Mouse (Mus musculus) urinary bladder, postnatal 14 days (tissue): ENCODE data around the gene Bmpr1a.

Experiments
- DNase-seq: peaks from one replicate; pipeline ENCODE4 v3.0.0; 2021; ENCODE audit warnings: low spot score

Gene Bmpr1a

DNA sequence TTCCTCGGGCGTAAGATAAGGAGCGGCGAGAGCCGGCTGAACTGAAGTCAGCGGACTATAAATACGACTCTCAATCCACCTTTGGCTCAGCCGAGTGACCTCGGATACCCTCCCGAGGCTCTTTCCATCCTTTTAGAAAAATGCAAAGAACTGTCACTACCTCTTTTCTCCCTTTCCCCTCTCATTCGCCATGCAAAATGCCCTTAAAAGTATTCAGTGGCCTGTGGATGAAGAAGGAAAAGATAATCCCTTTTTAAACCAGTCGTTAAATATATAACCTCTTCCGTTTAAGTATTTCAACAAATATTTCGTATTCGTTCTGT is at the start of gene Bmpr1a:
Gene Bmpr1a (minus strand): TSS at position 17 of the 323 bp plus-strand sequence.
- no peak for DNase-seq

DNA sequence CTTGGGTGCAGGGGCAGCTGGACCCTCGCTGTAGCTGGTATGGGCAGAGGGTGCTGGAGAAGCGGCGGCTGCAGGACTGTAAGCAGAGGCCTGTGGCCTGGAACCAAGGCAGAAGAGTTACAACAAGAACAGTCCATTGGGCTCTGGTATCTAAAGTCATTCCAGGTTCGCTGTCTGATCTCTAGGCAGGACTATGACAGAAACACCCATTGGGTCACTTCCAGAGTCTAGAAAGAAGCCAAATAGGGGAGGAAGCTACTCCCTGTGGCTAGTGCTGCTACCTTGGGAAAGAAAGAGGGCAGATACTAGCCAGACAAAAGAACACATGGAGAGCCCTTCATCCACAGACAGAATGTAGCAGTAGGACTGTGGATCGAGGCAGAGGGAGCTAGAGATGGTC is 49.1 kb upstream of the Bmpr1a start:
- DNase-seq, result no peak

GRCm38 (mm10) chr14:34549004-34549671 is 46.0 kb upstream of the Bmpr1a start:
- peak; percentile 89 for DNase-seq

DNA sequence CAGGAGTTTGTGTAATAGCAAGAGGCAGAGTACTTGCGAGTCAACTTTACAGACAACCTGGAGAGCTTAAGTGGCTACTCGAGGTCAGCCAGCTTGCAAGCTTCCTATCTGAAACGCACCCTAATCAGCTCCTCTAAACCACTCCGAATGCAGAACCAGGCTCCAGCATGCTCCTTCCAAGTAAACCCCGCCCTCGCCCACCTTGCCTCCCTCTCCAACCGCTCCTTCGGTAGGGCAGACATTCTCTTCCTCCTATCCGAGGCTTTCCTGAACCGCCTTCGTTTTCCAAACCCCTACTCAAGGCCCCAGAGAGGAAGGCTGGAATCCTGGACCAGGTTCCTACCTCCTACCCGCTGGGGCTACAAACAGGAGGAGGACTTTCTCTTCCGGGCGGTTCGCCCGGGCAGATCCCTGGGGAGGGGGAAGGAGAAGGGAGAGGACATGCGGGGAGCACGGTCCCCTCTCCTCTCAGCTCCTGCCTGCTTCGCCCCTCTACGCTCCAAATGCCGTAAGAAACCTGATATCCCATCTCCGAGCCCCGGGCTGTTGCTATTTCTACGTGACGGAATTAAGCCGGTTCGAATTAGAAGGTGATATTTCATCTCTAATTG is 45.4 kb upstream of the Bmpr1a start:
- DNase-seq, result peak; percentile 65

DNA sequence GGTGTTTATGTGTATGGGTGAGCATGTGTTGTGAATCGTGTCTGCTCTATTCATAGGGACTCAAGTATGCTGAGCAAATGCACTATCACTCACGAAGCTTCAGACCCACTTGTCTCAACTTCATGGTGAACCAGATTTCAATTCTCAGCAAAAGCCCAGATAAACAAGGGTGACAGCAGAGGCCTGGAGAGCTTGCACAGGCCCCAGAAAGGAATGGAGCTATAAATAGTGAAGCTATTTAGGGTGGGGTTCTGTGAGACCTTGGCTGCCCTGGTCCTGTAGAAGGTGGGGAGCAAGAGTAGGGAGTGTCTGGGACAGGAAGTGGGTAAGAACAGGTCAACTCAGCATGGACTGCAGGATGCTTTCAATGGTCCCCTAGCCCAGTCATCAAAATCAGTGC is 41.4 kb upstream of the Bmpr1a start:
- no peak for DNase-seq

DNA sequence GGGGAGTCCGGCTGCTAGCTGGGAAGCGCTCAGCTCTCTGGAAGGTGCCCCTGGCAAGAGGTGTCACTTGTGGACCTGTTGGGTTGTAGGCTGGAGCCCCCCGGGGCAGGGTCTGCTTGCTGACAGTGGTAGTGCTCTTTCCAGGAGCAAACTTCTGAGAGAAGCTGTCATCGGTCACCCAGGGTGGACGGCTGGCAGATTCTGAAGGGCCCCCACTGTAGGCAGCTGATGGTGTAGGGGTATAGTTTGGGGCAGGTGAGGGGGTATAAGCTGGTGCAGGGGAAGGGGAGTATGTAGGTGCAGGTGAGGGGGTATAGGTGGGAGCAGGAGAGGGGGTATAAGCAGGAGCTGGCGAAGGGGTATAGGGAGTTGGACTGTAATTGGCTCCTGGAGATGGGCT is 40.9 kb upstream of the Bmpr1a start:
- DNase-seq, result no peak

GRCm38 (mm10) chr14:34543596-34543995 is 40.5 kb upstream of the Bmpr1a start:
- DNase-seq, result no peak

- DNase-seq, result no peak
Measured at GRCm38 (mm10) chr14:34541896-34542295, 38.8 kb upstream of the Bmpr1a start.

- DNase-seq, result peak; percentile 70
Measured at GRCm38 (mm10) chr14:34540685-34541162, 37.6 kb upstream of the Bmpr1a start.

DNA sequence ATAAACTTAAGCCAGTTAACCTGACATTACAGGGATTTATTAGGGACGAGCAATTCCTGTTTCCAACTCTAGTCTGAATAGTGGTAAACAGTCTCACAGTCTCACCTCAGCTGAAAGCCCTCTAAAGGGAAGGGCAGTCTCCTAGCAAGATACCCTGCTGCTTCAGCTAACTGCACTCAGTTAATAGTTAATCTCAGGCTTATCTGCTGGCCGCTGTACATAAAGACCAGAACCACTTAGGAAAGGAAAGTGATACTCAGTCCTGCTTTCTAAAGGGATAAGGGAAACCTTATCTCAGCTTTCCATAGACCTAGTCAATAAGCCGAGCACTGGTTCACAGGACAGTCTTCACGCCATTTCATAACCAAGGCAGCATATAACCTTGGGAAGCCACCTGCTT is 32.7 kb upstream of the Bmpr1a start:
- DNase-seq, result no peak

GRCm38 (mm10) chr14:34533537-34533936 is 30.4 kb upstream of the Bmpr1a start:
- peak; percentile 38 for DNase-seq

DNA sequence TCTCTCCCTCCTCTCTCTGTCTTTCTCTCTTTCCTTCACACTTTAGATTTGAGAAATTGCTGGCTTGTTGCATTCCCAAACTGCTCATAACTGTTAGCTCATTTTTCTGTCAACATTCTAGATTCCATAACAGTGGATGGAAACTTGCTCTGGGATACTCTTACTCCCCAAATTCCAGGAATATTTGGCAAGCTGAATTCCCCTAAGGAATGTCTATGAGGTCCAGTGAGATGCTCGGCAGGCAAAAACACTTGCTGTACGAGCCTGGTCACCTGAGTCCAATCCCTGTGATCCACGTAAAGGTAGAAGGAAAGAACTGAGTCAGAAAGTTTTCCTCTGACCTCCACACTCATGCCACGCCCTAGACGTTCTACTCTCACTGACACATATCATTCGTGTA is 29.4 kb upstream of the Bmpr1a start:
- no peak for DNase-seq

DNA sequence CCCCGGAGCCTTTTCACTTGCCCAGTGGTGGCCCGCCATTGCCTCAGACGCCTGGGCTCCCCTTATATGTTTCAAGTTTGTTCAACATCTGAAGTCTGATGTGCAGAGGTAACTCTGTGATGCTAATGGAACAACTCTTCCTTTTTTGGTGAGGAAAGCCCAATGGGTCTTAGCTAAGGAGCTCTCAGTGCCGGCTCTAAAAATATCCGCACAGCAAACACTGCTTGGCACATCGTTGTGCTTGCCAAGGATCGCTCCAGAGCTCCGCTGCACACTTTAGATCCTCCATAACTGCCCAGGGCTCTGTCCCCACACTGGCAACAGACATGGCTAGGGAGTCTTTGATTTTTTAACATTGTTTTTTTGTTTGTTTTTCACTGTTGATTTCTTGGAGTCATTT is 25.7 kb upstream of the Bmpr1a start:
- DNase-seq, result no peak

DNA sequence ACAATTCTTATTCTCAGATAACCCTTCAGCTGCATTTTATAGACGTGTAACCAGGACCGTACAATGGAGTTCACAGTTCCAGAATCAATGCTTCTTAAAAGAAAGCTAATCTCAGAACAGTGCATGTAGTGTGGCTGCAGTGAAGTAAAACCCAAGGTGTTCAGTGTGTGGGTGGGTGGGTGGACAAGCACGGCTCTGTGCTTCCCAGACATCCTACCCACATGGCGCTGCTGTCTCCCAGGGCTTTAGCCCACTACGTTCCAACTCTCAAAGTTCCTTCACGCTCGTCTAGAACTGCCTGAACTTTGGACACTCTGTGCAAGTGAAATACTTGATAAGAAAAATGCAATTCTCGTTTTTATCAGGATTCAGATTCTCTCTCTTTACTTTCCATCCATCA is 19.6 kb upstream of the Bmpr1a start, which contains the start of gene 9230112D13Rik:
Gene 9230112D13Rik (minus strand): TSS at position 101 of the 400 bp plus-strand sequence.
- no peak for DNase-seq

DNA sequence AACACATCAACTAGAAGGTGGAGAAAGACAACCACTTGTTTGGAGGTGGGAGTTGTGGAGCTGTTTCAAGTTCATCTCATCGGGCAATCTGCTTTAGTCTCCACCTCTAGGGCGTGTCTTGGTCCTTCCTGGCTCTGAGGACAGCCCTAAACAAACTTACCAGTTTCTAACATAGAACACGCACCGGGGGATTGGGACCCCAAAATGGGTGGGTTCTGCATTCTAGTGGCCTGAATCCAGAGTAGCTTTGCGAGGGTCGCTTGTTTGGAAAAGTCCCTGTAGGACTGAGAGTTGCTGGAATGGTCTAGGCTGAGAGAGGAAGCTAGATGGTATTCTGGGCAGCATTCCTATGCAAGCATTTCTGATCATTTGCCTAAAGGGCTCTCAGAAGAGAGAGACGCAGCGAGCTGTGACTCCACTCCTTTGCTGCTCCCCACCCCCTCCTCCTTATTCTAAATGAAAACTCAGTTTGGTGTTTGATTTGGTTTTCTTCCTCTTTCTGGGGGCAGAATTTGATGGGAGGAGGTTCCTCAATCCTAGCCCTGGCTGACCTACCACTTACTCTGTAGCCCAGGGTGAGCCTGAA is 14.9 kb upstream of the Bmpr1a start:
- DNase-seq, result no peak

DNA sequence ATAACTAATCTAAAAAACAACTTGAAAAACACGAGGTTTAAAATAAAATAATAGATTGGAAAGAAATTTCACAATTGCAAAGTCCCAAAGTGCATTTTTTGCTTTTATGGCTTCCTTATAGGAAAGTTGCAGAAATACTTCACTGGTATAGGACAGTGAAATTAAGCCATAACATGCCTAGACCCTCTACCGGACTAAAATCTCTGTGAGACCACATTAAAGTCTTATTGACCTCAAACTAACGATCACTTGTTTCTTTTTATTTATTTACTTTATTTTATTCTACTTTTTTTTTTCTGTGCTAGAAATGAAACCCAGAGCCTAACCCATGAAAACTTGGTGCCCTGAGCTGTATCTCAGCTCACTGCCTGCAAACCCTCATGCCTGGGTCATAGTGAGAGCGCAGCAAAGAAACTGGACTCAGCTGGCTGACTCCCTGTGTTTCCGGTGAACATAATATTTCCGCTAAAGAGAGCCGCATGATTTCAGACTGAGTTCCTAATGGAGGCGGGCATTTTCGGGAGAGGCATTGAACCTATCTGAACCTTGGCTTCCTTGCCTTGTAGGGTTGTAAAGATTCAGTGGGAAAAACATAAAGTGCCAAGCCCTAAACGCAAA is 13.9 kb upstream of the Bmpr1a start:
- DNase-seq, result no peak

GRCm38 (mm10) chr14:34515860-34516259 is 12.7 kb upstream of the Bmpr1a start:
- no peak for DNase-seq

- no peak for DNase-seq
Measured at GRCm38 (mm10) chr14:34514120-34514519, 11.0 kb upstream of the Bmpr1a start.

- no peak for DNase-seq
Measured at GRCm38 (mm10) chr14:34512602-34513001, 9.5 kb upstream of the Bmpr1a start.

DNA sequence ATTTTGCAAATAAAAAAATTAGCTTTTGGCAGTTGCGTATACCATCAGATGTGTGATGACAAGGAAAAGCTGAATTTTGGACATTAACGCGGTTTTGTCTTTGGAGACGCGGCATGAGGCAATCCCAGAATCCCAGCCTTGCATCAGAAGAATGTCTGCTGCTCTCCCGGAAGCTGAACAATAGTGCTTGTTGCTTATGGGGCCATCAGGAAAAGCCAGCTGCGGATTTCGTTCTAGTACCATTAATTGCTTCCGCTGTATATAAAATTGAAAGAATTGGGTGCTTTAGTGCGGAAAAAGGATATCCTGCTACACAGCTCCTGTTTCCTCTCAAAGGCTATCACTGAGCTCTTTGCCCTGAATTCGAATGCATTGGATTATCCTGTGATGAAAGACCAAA is 8.8 kb upstream of the Bmpr1a start:
- no peak for DNase-seq

- no peak for DNase-seq
Measured at GRCm38 (mm10) chr14:34508842-34509439, 5.8 kb upstream of the Bmpr1a start.

DNA sequence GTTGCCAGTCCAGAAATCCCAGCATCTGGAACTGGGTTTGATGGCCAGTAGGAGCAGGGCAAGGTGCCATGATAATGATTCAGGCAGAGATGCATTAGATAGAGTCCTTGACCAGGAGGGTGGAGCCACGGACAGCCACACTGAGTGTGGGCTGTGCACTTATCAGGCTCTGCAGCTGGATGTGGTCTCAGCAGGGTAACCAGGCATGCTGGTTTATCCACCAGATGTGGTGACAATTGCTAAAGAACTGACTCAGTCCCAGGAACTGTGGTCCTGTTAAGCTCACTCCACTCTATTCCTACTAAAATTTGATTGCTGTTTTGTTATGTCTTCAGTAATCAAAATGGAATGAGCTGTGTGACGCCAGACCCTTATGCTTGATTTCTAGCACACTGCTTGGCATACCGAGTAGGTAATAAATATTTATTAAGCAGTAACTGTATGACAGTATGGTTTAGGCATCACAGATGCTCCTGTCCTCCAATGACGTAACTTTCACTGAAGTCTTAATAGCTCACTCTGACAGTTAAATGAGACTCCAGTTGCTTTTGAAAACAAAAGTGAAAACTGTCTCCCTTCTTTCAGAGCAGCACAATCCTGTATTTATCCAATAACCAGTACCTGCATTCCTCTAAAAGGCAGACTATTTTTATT is 5.2 kb upstream of the Bmpr1a start:
- peak; percentile 38 for DNase-seq
